Mouse (Mus musculus): Measurements from ENCODE around the gene Mia3. TPM values are rescaled to one million over a fixed set of nuclear protein-coding genes. Genes with fewer than 3 reads are reported as not detected.
A peak's percentile ranks its signal among the peaks of the same experiment; 100 is the strongest.
"Not testable (repeated sequence)": the region's sequence is repeated elsewhere in the genome, so short reads cannot be mapped to it uniquely, and the experiment has no call there.

The Mia3 gene
- total RNA-seq (2014; rRNA removed) (132 and 148 TPM in 2 replicates), polyA plus RNA-seq (2015; fragmentation: Nextera tagmentation; extraction: Ambion mirVana) (98.1 and 98.8 TPM in 2 replicates)

GRCm38 (mm10) chr1:183369427-183370014, at the start of gene Mia3:
TSS of gene Mia3 (minus strand) at chr1:183369553.
- peak; percentile 98 for DNase-seq (ENCODE audit: low spot score)
- peak within 1 kb of the TSS; percentile 82 for H3K27ac ChIP-seq
- peak; percentile 99 for ATAC-seq
- peak within 1 kb of the TSS; percentile 84 for H3K9ac ChIP-seq (replicated peaks; ENCODE audit: low read length)
- H3K4me3 ChIP-seq (ENCODE audit: low read length): peak within 1 kb of the TSS; percentile 89
- no peak; the same call in 1 of the 2 replicates for TF ChIP-seq CTCF (IDR thresholded peaks at IDR 0.05; ENCODE audit: low read depth)
- under 1% methylated on average over 49 of the region's 51 CpGs for WGBS
- H3K9me3 ChIP-seq (ENCODE audit: low read length): no peaks in the 10 kb centered on the region
- peaks cover 10% of the 10 kb centered on the region; the same call in 1 of the 2 replicates for H3K36me3 ChIP-seq (ENCODE audit: insufficient read depth, low read length)
- no peaks in the 10 kb centered on the region for H3K27me3 ChIP-seq (ENCODE audit: insufficient read depth, low read length)
- peaks cover 16% of the 10 kb centered on the region; the same call in 1 of the 2 replicates for H3K4me1 ChIP-seq (ENCODE audit: insufficient read depth, low read length)
- H3K4me2 ChIP-seq (ENCODE audit: low read depth, low read length): peak within 1 kb of the TSS; percentile 95

GRCm38 (mm10) chr1:183417873-183418272, 48.5 kb upstream of the Mia3 start, which contains the start of gene Hhipl2:
TSS of gene Hhipl2 (plus strand) at chr1:183418215.
- no peak within 1 kb of the TSS for H3K9ac ChIP-seq (replicated peaks; ENCODE audit: low read length)
- no peak within 1 kb of the TSS for H3K27ac ChIP-seq
- no peak within 1 kb of the TSS for H3K4me3 ChIP-seq (ENCODE audit: low read length)
- H3K4me2 ChIP-seq (ENCODE audit: low read depth, low read length): no peak within 1 kb of the TSS
- no peak for TF ChIP-seq CTCF (IDR thresholded peaks at IDR 0.05; ENCODE audit: low read depth)
- ATAC-seq (no peak), DNase-seq (ENCODE audit: low spot score) (no peak)
- WGBS: 68% methylated on average over 12 of the region's 12 CpGs
- no peaks in the 10 kb centered on the region for H3K36me3 ChIP-seq (ENCODE audit: insufficient read depth, low read length)
- H3K4me1 ChIP-seq (ENCODE audit: insufficient read depth, low read length): no peaks in the 10 kb centered on the region
- no peaks in the 10 kb centered on the region for H3K9me3 ChIP-seq (ENCODE audit: low read length)
- no peaks in the 10 kb centered on the region for H3K27me3 ChIP-seq (ENCODE audit: insufficient read depth, low read length)

GRCm38 (mm10) chr1:183414081-183414727, 44.9 kb upstream of the Mia3 start:
- WGBS: 89% methylated on average over 15 of the region's 15 CpGs
- TF ChIP-seq CTCF (IDR thresholded peaks at IDR 0.05; ENCODE audit: low read depth): no peak

GRCm38 (mm10) chr1:183403396-183403795, 34.0 kb upstream of the Mia3 start:
- H3K9ac ChIP-seq (replicated peaks; ENCODE audit: low read length): no peak overlapping the region
- DNase-seq (ENCODE audit: low spot score): no peak
- peaks cover 48% of the 10 kb centered on the region for H3K36me3 ChIP-seq (ENCODE audit: insufficient read depth, low read length)
- no peak overlapping the region for H3K27ac ChIP-seq
- no peak for TF ChIP-seq CTCF (IDR thresholded peaks at IDR 0.05; ENCODE audit: low read depth)
- H3K27me3 ChIP-seq (ENCODE audit: insufficient read depth, low read length): no peaks in the 10 kb centered on the region
- H3K9me3 ChIP-seq (ENCODE audit: low read length): no peaks in the 10 kb centered on the region
- H3K4me1 ChIP-seq (ENCODE audit: insufficient read depth, low read length): no peaks in the 10 kb centered on the region
- WGBS: 93% methylated on average over 3 of the region's 3 CpGs
- no peak overlapping the region for H3K4me2 ChIP-seq (ENCODE audit: low read depth, low read length)
- ATAC-seq: no peak
- no peak overlapping the region for H3K4me3 ChIP-seq (ENCODE audit: low read length)

More at GRCm38 (mm10) chr1:183414081-183414727, 44.9 kb upstream of the Mia3 start:
- no peaks in the 10 kb centered on the region for H3K9me3 ChIP-seq (ENCODE audit: low read length)
- no peaks in the 10 kb centered on the region for H3K27me3 ChIP-seq (ENCODE audit: insufficient read depth, low read length)
- H3K9ac ChIP-seq (replicated peaks; ENCODE audit: low read length): no peak overlapping the region
- no peak overlapping the region for H3K4me3 ChIP-seq (ENCODE audit: low read length)
- ATAC-seq (no peak), DNase-seq (ENCODE audit: low spot score) (no peak)
- H3K27ac ChIP-seq: no peak overlapping the region
- H3K36me3 ChIP-seq (ENCODE audit: insufficient read depth, low read length): peaks cover 27% of the 10 kb centered on the region
- no peaks in the 10 kb centered on the region for H3K4me1 ChIP-seq (ENCODE audit: insufficient read depth, low read length)
- no peak overlapping the region for H3K4me2 ChIP-seq (ENCODE audit: low read depth, low read length)

GRCm38 (mm10) chr1:183388426-183389406, 19.4 kb upstream of the Mia3 start, which contains the start of gene Taf1a:
TSS of gene Taf1a (plus strand) at chr1:183388981.
- H3K4me3 ChIP-seq (ENCODE audit: low read length): peak within 1 kb of the TSS; percentile 72
- 5% methylated on average over 44 of the region's 44 CpGs for WGBS
- H3K9ac ChIP-seq (replicated peaks; ENCODE audit: low read length): peak within 1 kb of the TSS; percentile 44
- H3K4me1 ChIP-seq (ENCODE audit: insufficient read depth, low read length): peaks cover 5% of the 10 kb centered on the region
- TF ChIP-seq CTCF (IDR thresholded peaks at IDR 0.05; ENCODE audit: low read depth): no peak
- ATAC-seq: peak; percentile 100
- H3K9me3 ChIP-seq (ENCODE audit: low read length): no peaks in the 10 kb centered on the region
- H3K4me2 ChIP-seq (ENCODE audit: low read depth, low read length): peak within 1 kb of the TSS; percentile 83
- peak; percentile 97 for DNase-seq (ENCODE audit: low spot score)
- H3K36me3 ChIP-seq (ENCODE audit: insufficient read depth, low read length): peaks cover 7% of the 10 kb centered on the region; the same call in 1 of the 2 replicates
- peaks cover 10% of the 10 kb centered on the region; the same call in 1 of the 2 replicates for H3K27me3 ChIP-seq (ENCODE audit: insufficient read depth, low read length)
- H3K27ac ChIP-seq: peak within 1 kb of the TSS; percentile 76

GRCm38 (mm10) chr1:183387421-183387820, 18.1 kb upstream of the Mia3 start:
- 99% methylated on average over 3 of the region's 3 CpGs for WGBS
- not testable (repeated sequence) for ATAC-seq

More at GRCm38 (mm10) chr1:183387421-183387820, 18.1 kb upstream of the Mia3 start:
- H3K27ac ChIP-seq; H3K4me1 ChIP-seq (ENCODE audit: insufficient read depth, low read length); H3K9me3 ChIP-seq (ENCODE audit: low read length); H3K4me2 ChIP-seq (ENCODE audit: low read depth, low read length); DNase-seq (ENCODE audit: low spot score); H3K9ac ChIP-seq (replicated peaks; ENCODE audit: low read length); H3K36me3 ChIP-seq (ENCODE audit: insufficient read depth, low read length); H3K4me3 ChIP-seq (ENCODE audit: low read length): not testable (repeated sequence)
- peaks cover 15% of the 10 kb centered on the region for H3K27me3 ChIP-seq (ENCODE audit: insufficient read depth, low read length)
